Mouse (Mus musculus): Measurements from ENCODE around the gene Npepps.
A peak's percentile ranks its signal among the peaks of the same experiment; 100 is the strongest.
"Not testable (repeated sequence)": the region's sequence is repeated elsewhere in the genome, so short reads cannot be mapped to it uniquely, and the experiment has no call there.

Npepps gene

DNA sequence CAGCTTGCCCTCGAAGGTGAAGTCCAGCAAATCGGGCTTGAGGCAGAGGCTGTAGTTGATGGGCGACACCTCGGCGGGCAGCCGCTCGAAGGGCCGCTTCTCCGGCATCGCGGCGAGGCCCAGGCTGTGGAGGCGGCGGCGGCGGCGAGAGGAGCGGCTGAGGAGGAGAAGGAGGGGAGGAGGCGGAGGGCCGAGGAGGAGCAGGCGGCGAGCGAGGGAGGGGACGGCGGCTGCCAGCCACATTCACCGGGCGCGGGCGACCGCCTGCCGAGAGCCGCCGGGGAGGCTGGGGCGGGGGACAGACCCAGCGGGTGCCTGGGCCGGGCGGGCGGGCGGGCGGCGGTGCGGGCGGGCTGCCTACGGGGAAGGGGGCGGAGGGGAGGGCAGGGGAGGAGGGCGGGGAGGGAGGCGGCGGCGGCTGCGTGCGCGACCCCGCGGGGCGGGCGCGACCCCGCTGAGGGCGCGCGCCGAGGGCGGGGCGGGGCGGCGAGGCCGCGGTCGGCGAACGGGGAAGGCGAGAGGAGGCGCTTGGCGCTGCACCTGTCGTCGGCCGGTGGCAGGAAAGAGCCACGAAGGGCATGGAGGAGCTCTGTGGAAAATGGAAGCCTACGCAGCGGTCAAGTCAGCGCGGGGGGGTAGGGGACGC is at the start of gene Npepps:
Gene Npepps, minus strand, starts transcription at position 423 of the 646 bp plus-strand sequence.
- peak; percentile 85 for DNase-seq (ENCODE audit: low spot score)

DNA sequence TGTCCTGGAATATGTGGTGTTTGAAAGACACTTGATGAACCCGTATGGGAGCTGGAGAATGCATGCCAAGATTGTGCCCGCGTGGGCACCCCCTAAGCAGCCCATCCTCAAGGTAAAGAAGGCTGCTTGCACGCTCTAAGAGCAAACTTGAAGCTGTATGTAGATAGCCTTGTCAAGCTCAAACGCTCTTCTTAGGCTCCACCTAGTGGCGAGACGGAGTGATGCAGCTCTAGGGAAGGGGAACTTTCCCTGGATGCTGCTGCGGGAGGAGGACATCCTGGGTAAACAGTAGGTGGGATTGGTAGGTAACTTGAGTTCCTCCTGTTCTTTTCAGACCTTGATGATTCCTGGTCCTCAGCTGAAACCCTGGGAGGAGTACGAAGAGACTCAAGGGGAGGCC is 47.7 kb upstream of the Npepps start:
- DNase-seq (ENCODE audit: low spot score) = peak; percentile 80

- DNase-seq (ENCODE audit: low spot score) = no peak
These were observed 44.8 kb upstream of the Npepps start for GRCm38 (mm10) chr11:97325224-97325623.

DNA sequence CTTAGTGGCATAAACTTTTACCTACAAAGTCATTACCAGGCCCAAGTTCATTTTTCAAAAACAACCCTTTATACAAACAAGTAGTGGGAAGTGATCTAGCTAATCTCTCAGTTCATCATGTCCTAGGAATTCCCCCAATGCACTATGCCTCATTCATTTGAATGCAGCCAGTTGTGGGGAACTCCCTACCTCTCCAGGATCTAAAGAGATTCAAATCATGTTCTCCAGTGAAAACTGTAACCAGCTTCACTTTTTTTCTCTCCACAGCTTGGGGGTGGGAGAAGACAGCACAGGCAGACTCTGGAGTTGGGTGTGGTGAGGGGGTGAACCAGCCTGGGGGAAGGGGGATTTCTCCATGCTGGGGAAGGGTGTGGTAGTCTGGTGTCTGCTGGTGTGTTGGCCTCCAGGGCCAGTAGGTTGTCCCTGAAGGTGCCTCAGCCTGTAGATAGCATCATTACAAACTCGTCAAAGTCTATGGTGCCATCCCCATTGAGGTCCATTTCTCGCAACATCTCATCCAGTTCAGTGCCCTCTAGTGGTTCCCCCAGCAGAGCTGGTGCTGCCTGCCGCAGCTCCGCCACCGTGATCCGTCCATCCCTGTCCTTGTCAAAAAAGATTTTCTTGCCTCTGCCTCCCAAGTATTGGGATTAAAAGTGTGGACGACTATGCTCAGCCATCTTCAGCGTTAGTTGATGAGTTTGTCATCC is 41.6 kb upstream of the Npepps start:
- not testable (repeated sequence) for DNase-seq (ENCODE audit: low spot score)

DNA sequence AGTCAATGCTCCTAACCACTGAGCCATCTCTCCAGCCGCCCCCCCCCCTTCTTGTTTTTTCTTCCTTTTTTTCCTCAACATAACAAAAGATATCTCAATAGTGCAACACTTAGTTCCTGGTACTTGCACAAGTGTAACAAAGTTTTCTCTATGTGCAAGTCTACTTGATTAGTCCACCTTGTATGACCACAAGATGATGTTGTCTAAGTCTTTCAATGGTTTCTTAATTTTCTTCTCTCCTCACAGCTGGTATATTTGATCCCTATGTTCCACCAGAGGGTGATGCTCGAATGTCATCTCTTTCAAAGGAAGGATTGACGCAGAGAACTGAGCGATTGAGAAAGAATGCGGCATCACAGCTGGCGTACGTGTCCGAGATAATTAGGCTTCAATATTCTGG is 40.8 kb upstream of the Npepps start:
- DNase-seq (ENCODE audit: low spot score) = no peak

- DNase-seq (ENCODE audit: low spot score) = peak; percentile 99
These were observed 35.4 kb upstream of the Npepps start, which contains the start of gene Mrpl45 for GRCm38 (mm10) chr11:97315504-97316503. Mrpl45 (plus strand) TSS chr11:97315716.

- DNase-seq (ENCODE audit: low spot score) = no peak
These were observed 34.5 kb upstream of the Npepps start for GRCm38 (mm10) chr11:97314751-97315503.

GRCm38 (mm10) chr11:97314110-97314509 is 33.7 kb upstream of the Npepps start:
- peak; percentile 52 for DNase-seq (ENCODE audit: low spot score)

DNA sequence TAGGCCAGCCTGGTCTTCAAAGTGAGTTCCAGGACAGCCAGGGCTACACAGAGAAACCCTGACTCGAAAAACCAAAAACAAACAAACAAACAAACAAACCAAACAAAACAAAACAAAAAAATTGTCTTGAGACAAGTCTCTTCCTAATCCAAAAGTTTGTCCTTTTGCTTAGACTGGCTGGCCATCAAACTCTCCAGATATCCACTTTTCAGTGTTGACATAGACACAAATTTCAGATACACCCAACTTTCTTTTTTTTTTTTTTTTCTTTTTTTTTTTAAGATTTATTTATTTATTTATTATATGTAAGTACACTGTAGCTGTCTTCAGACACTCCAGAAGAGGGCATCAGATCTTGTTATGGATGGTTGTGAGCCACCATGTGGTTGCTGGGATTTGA is 32.4 kb upstream of the Npepps start:
- not testable (repeated sequence) for DNase-seq (ENCODE audit: low spot score)

GRCm38 (mm10) chr11:97310895-97311631 is 30.6 kb upstream of the Npepps start:
- no peak for DNase-seq (ENCODE audit: low spot score)

- DNase-seq (ENCODE audit: low spot score) = peak; percentile 71
These were observed 29.6 kb upstream of the Npepps start for GRCm38 (mm10) chr11:97309911-97310571.

- DNase-seq (ENCODE audit: low spot score) = peak; percentile 67
These were observed 29.0 kb upstream of the Npepps start for GRCm38 (mm10) chr11:97309451-97309836.

- DNase-seq (ENCODE audit: low spot score) = no peak
These were observed 28.5 kb upstream of the Npepps start for GRCm38 (mm10) chr11:97308806-97309450.

DNA sequence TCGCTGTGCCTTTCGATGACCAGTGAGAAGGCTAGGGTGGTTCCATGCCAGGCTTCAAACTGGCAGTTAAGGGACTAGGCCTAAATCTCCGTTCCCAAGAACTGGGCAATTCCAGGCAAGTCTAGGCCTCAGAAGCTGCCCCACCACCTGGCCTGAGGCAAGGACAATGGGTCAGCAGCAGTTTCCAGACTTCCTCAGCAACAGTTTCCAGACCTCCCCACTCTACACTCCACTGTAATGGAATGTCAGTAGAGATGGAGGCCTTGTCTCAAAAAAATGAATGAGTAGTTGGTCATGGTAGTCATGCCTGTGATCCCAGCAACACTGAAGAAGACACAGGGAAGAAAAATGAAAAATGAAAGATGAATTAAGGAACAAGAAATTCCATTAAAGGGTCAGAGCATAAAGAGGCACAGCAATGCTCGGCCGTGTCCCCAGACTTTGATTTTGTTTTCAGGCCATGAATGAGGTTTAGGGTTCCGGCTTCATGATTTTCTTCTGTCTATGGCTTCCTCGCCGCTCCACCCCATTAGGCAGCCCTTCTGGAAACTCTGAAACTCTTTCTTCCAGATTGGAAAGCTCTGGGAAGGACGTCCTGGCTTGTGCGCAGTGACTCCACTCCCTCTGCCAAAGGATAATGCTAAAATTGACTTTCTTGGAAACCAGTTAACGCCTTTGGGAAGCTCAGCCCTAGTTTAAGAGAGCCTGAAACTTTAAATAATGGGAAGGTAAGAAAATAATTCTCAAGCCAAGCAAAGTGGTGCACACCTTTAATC is 27.0 kb upstream of the Npepps start:
- DNase-seq (ENCODE audit: low spot score) = no peak

- DNase-seq (ENCODE audit: low spot score) = no peak
These were observed 24.2 kb upstream of the Npepps start for GRCm38 (mm10) chr11:97304631-97305030.

DNA sequence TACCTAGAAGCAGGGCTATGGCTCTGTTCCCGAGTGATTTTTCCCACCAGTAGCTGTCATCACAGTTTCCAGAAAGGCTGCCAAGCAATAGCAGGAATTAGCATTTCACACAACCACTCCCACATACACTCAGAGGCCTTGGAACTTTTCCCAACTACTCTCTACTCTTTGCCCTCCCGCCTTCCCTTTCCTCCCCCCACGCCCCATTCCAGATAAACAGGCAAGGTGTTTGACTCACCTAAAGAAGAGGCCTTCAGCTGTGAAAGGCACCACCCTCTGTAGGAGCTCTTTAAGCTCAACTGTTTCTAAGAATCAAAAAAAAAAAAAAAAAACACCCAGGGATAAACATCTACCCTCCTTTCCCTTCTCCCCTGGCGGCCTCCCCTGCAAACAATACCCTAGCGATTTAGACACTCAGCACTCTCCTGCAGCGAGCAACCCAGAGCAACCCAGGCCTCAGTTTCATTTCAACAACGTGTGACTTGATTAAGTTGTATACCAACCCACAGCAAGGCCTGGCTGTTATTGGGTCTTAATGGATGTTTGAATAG is 21.9 kb upstream of the Npepps start:
- no peak for DNase-seq (ENCODE audit: low spot score)

DNA sequence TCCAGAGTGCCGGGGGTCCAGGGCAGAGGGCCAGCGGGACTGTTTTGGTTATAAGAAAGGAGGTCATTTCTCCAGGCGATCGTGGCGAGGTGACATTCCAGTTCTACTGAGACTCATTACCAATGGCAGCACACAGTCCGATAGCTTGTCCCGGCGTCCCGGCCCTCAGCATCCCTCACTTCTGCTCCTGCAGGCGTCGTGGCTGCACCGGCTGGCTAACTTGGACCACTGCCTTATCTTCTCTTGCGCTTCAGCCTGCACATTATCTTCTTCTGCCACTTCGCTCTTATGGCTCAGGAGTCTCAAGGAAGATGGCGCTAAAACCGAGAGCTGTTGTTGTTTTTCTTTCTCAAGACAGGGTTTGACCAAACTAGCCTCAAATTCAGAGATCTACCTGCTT is 21.0 kb upstream of the Npepps start:
- no peak for DNase-seq (ENCODE audit: low spot score)

- no peak for DNase-seq (ENCODE audit: low spot score)
These were observed 19.5 kb upstream of the Npepps start for GRCm38 (mm10) chr11:97299939-97300338.

GRCm38 (mm10) chr11:97296542-97296941 is 16.1 kb upstream of the Npepps start:
- no peak for DNase-seq (ENCODE audit: low spot score)
